Mouse (Mus musculus): ENCODE measurements around the gene Tbc1d24. TPM values are rescaled to one million over a fixed set of nuclear protein-coding genes. Genes with fewer than 3 reads are reported as not detected.

The Tbc1d24 gene
- polyA plus RNA-seq, 2 experiments = 5.4 to 14.1 TPM

- peaks cover 35 to 47% of the 10 kb centered on the region in 2 experiments for H3K4me1 ChIP-seq (replicated peaks; ENCODE audit: control insufficient read depth in 2 of 2, insufficient read depth in 2 of 2, low read length in 1 of 2)
- TF ChIP-seq CTCF (IDR thresholded peaks at IDR 0.05; ENCODE audit: low read depth) (no peak), EP300 (IDR thresholded peaks at IDR 0.05; ENCODE audit: low read depth) (no peak)
- no peaks in the 10 kb centered on the region for H3K27me3 ChIP-seq (ENCODE audit: control insufficient read depth, insufficient read depth, low read length)
- 70% methylated on average over 8 of the region's 8 CpGs for WGBS (ENCODE audit: insufficient replicate concordance)
- H3K9ac ChIP-seq (replicated peaks) = no peak overlapping the region
- ATAC-seq (ENCODE audit: insufficient read depth) (no peak), DNase-seq (ENCODE audit: low read depth in 3 of 3, low spot score in 3 of 3) (no peak)
- H3K9me3 ChIP-seq (ENCODE audit: control insufficient read depth, low read length) = no peaks in the 10 kb centered on the region
- H3K27ac ChIP-seq = peak overlapping the region; percentile 56
- no peak overlapping the region for H3K4me2 ChIP-seq (ENCODE audit: low read depth)
- H3K4me3 ChIP-seq (ENCODE audit: insufficient read depth in 1 of 2, low read depth in 2 of 2, low read length in 2 of 2) = no peak overlapping the region
- peaks cover 10% of the 10 kb centered on the region for H3K36me3 ChIP-seq (replicated peaks; ENCODE audit: control insufficient read depth, insufficient read depth, low read depth)
These were observed 12.5 kb downstream of the Tbc1d24 start for GRCm38 (mm10) chr17:24192848-24193247.

- ATAC-seq (ENCODE audit: insufficient read depth) (no peak), DNase-seq (ENCODE audit: low read depth in 3 of 3, low spot score in 3 of 3) (no peak)
- Histone ChIP-seq H3K9ac (replicated peaks) (no peak overlapping the region), H3K27me3 (ENCODE audit: control insufficient read depth, insufficient read depth, low read length) (no peaks in the 10 kb centered on the region), H3K9me3 (ENCODE audit: control insufficient read depth, low read length) (no peaks in the 10 kb centered on the region), H3K27ac (no peak overlapping the region), H3K4me2 (ENCODE audit: low read depth) (no peak overlapping the region), H3K4me1 (replicated peaks; ENCODE audit: control insufficient read depth in 2 of 2, insufficient read depth in 2 of 2, low read length in 1 of 2) (peaks cover 22 to 33% of the 10 kb centered on the region in 2 experiments), H3K36me3 (replicated peaks; ENCODE audit: control insufficient read depth, insufficient read depth, low read depth) (peaks cover 13% of the 10 kb centered on the region), H3K4me3 (ENCODE audit: insufficient read depth in 1 of 2, low read depth in 2 of 2, low read length in 2 of 2) (no peak overlapping the region)
- WGBS (ENCODE audit: insufficient replicate concordance) = 65% methylated on average over 4 of the region's 4 CpGs
- TF ChIP-seq EP300 (IDR thresholded peaks at IDR 0.05; ENCODE audit: low read depth) = no peak
- TF ChIP-seq CTCF (IDR thresholded peaks at IDR 0.05; ENCODE audit: low read depth) = no peak
These were observed 13.9 kb downstream of the Tbc1d24 start for GRCm38 (mm10) chr17:24191481-24191880.

GRCm38 (mm10) chr17:24190934-24191333 is 14.4 kb downstream of the Tbc1d24 start:
- H3K4me3 ChIP-seq (ENCODE audit: insufficient read depth in 1 of 2, low read depth in 2 of 2, low read length in 2 of 2) = no peak overlapping the region
- H3K27ac ChIP-seq = no peak overlapping the region
- H3K9me3 ChIP-seq (ENCODE audit: control insufficient read depth, low read length) = no peaks in the 10 kb centered on the region
- no peak overlapping the region for H3K9ac ChIP-seq (replicated peaks)
- TF ChIP-seq EP300 (IDR thresholded peaks at IDR 0.05; ENCODE audit: low read depth) (no peak), CTCF (IDR thresholded peaks at IDR 0.05; ENCODE audit: low read depth) (no peak)
- no peak overlapping the region for H3K4me2 ChIP-seq (ENCODE audit: low read depth)
- no peaks in the 10 kb centered on the region for H3K27me3 ChIP-seq (ENCODE audit: control insufficient read depth, insufficient read depth, low read length)
- peaks cover 20 to 28% of the 10 kb centered on the region in 2 experiments for H3K4me1 ChIP-seq (replicated peaks; ENCODE audit: control insufficient read depth in 2 of 2, insufficient read depth in 2 of 2, low read length in 1 of 2)
- peaks cover 17% of the 10 kb centered on the region for H3K36me3 ChIP-seq (replicated peaks; ENCODE audit: control insufficient read depth, insufficient read depth, low read depth)
- DNase-seq (ENCODE audit: low read depth in 3 of 3, low spot score in 3 of 3) (no peak), ATAC-seq (ENCODE audit: insufficient read depth) (no peak)
- WGBS (ENCODE audit: insufficient replicate concordance) = 73% methylated on average over 2 of the region's 2 CpGs

- H3K4me3 ChIP-seq (ENCODE audit: insufficient read depth in 1 of 2, low read depth in 2 of 2, low read length in 2 of 2) = no peak overlapping the region
- H3K36me3 ChIP-seq (replicated peaks; ENCODE audit: control insufficient read depth, insufficient read depth, low read depth) = peaks cover 3% of the 10 kb centered on the region
- H3K4me1 ChIP-seq (replicated peaks; ENCODE audit: control insufficient read depth in 2 of 2, insufficient read depth in 2 of 2, low read length in 1 of 2) = peaks cover 5 to 9% of the 10 kb centered on the region in 2 experiments
- WGBS (ENCODE audit: insufficient replicate concordance) = 66% methylated on average over 3 of the region's 3 CpGs
- TF ChIP-seq EP300 (IDR thresholded peaks at IDR 0.05; ENCODE audit: low read depth) (no peak), CTCF (IDR thresholded peaks at IDR 0.05; ENCODE audit: low read depth) (no peak)
- DNase-seq (ENCODE audit: low read depth in 3 of 3, low spot score in 3 of 3) = no peak
- no peak overlapping the region for H3K4me2 ChIP-seq (ENCODE audit: low read depth)
- no peak overlapping the region for H3K9ac ChIP-seq (replicated peaks)
- H3K9me3 ChIP-seq (ENCODE audit: control insufficient read depth, low read length) = no peaks in the 10 kb centered on the region
- H3K27me3 ChIP-seq (ENCODE audit: control insufficient read depth, insufficient read depth, low read length) = no peaks in the 10 kb centered on the region
- H3K27ac ChIP-seq = no peak overlapping the region
- ATAC-seq (ENCODE audit: insufficient read depth) = no peak
These were observed 31.1 kb downstream of the Tbc1d24 start for GRCm38 (mm10) chr17:24174259-24174658.

- no peak overlapping the region for H3K4me3 ChIP-seq (ENCODE audit: insufficient read depth in 1 of 2, low read depth in 2 of 2, low read length in 2 of 2)
- no peaks in the 10 kb centered on the region for H3K36me3 ChIP-seq (replicated peaks; ENCODE audit: control insufficient read depth, insufficient read depth, low read depth)
- TF ChIP-seq CTCF (IDR thresholded peaks at IDR 0.05; ENCODE audit: low read depth) (peak; percentile 93), EP300 (IDR thresholded peaks at IDR 0.05; ENCODE audit: low read depth) (no peak)
- H3K27me3 ChIP-seq (ENCODE audit: control insufficient read depth, insufficient read depth, low read length) = no peaks in the 10 kb centered on the region
- no peak overlapping the region for H3K27ac ChIP-seq
- ATAC-seq (ENCODE audit: insufficient read depth) (no peak), DNase-seq (ENCODE audit: low read depth in 3 of 3, low spot score in 3 of 3) (peak in 2 of 3 experiments; percentile 61 to 63)
- 6% methylated on average over 3 of the region's 3 CpGs for WGBS (ENCODE audit: insufficient replicate concordance)
- H3K9ac ChIP-seq (replicated peaks) = no peak overlapping the region
- no peaks in the 10 kb centered on the region for H3K9me3 ChIP-seq (ENCODE audit: control insufficient read depth, low read length)
- no peak overlapping the region for H3K4me2 ChIP-seq (ENCODE audit: low read depth)
- H3K4me1 ChIP-seq (replicated peaks; ENCODE audit: control insufficient read depth in 2 of 2, insufficient read depth in 2 of 2, low read length in 1 of 2) = peaks cover 5 to 9% of the 10 kb centered on the region in 2 experiments
These were observed 31.9 kb downstream of the Tbc1d24 start for GRCm38 (mm10) chr17:24173423-24173822.

All from liver, embryonic 14.5 days (tissue).